Mouse (Mus musculus): ENCODE measurements around the gene Gm5891.
"Not testable (repeated sequence)": the region's sequence is repeated elsewhere in the genome, so short reads cannot be mapped to it uniquely, and the experiment has no call there.

The Gm5891 gene

GRCm38 (mm10) chr7:21921191-21921590, at the start of gene Gm5891:
Gm5891 (minus strand) TSS chr7:21921291.
- not testable (repeated sequence) for DNase-seq (ENCODE audit: extremely low read depth, low read depth)

Data from MEL-GATA-1-ER (cell line).